Mouse (Mus musculus) embryonic fibroblast, embryonic 13.5 days (primary cell): ENCODE data around the gene Adrb1.

Source experiments
- CTCF ChIP-seq: IDR thresholded peaks from 2 replicates; pipeline ENCODE4 v1.5.1; 2011; ENCODE audit warnings: mild to moderate bottlenecking, control low read depth, low read length, moderate library complexity, borderline replicate concordance; ENCODE audit not compliant: insufficient read depth
- POLR2A ChIP-seq: IDR thresholded peaks from 2 replicates; pipeline ENCODE4 v1.6.1; 2011; ENCODE audit warnings: low read depth, mild to moderate bottlenecking, control low read depth, low read length, moderate library complexity

GRCm38 (mm10) chr19:56774971-56775892 lies 53.2 kb downstream of the Adrb1 start:
- TF ChIP-seq POLR2A, result no peak
- no peak for TF ChIP-seq CTCF
